Mouse (Mus musculus) left cerebral cortex, adult 9 months (tissue): ENCODE results near the gene Vmn1r127.
"Not testable (repeated sequence)": the region's sequence is repeated elsewhere in the genome, so short reads cannot be mapped to it uniquely, and the experiment has no call there.

ENCODE experiments used
- DNase-seq, 2 experiments: peaks; one replicate each; pipeline ENCODE4 v3.0.0; 2022; ENCODE audit warnings: low spot score in 2 of 2

Gene Vmn1r127

DNA sequence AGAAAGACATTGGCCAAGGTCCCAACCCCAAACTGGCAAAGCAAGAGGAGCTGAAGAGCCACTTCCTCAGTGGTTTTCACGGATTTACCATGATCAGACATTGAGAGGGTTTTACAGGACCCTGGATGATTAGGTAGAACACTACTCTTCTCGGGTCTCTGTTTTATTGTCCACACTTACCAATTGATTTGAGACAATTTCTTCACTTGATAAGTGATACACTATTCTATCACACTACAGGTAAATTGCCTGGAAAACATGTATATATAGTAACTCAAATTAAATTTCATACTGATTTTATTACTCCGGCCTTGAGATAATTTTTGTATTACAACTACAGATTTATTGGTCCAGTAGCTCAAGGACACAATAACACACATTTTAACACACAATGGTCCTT, at the start of gene Vmn1r127:
TSS of gene Vmn1r127 (minus strand) at position 101 of the 400 bp plus-strand sequence.
- DNase-seq, result not testable (repeated sequence)

DNA sequence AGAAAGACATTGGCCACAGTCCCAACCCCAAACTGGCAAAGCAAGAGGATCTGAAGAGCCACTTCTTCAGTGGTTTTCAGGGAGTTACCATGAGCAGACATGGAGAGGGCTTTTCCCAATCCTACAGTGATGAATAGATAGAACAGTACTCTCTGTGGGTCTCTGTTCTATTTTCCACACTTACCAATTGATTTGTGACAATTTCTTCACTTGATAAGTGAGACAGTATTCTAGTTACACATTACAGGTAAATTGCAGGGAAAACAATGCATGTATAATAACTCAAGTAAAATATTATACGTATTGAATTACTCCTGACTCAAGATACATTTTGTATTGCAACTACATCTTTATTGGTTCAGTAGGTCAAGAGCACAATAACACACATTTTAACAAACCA, 41.5 kb upstream of the Vmn1r127 start, which contains the start of gene Vmn1r129:
TSS of gene Vmn1r129 (minus strand) at position 101 of the 400 bp plus-strand sequence.
- DNase-seq, result not testable (repeated sequence)

DNA sequence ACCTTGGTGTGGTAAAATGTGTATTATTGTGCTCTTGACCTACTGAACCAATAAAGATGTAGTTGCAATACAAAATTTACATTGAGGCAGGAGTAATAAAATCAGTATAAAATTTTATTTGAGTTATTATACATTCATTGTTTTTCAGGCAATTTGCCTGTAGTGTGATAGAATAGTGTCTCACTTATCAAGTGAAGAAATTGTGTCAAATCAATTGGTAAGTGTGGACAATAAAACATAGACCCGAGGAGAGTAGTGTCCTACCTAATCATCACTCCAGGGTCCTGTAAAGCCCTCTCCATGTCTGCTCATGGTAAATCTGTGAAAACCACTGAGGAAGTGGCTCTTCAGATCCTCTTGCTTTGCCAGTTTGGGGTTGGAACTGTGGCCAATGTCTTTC, 29.4 kb upstream of the Vmn1r127 start, which contains the start of gene Vmn1r128:
TSS of gene Vmn1r128 (plus strand) at position 301 of the 400 bp plus-strand sequence.
- not testable (repeated sequence) for DNase-seq

- not testable (repeated sequence) for DNase-seq
Measured at GRCm38 (mm10) chr7:21301367-21301766, 18.3 kb downstream of the Vmn1r127 start, which contains the start of gene Vmn1r126. Gene Vmn1r126, minus strand, starts transcription at chr7:21301467.

- not testable (repeated sequence) for DNase-seq
Measured at GRCm38 (mm10) chr7:21271879-21272278, 47.8 kb downstream of the Vmn1r127 start, which contains the start of gene Vmn1r125. Gene Vmn1r125, plus strand, starts transcription at chr7:21272179.
